Mouse (Mus musculus) intestine, postnatal 0 days (tissue): ENCODE measurements around the gene Scn4a. TPM values are rescaled to one million over a fixed set of nuclear protein-coding genes. Genes with fewer than 3 reads are reported as not detected.

ENCODE experiments used
- ATAC-seq: fragments of 200-750 bp; cut with Nextera tagmentation; 2 replicates; pipeline ENCODE4 v1.8.0; 2017; ENCODE audit warnings: mild to moderate bottlenecking, moderate TSS enrichment, moderate library complexity
- H3K27ac ChIP-seq: fragments of 300-500 bp; sonication (generic); 2 replicates; pipeline ENCODE4 v1.5.1; 2014; ENCODE audit warnings: mild to moderate bottlenecking, low read depth, low read length, moderate library complexity
- H3K27me3 ChIP-seq: fragments of 300-500 bp; sonication (generic); replicated peaks from 2 replicates; pipeline ENCODE4 v1.6.1; 2014; ENCODE audit warnings: low read length, mixed read lengths; ENCODE audit not compliant: control insufficient read depth, insufficient read depth
- H3K36me3 ChIP-seq: fragments of 300-500 bp; sonication (generic); 2 replicates; pipeline ENCODE4 v1.6.1; 2014; ENCODE audit warnings: mild to moderate bottlenecking, moderate library complexity; ENCODE audit not compliant: control insufficient read depth, insufficient read depth
- H3K4me1 ChIP-seq: fragments of 300-500 bp; sonication (generic); replicated peaks from 2 replicates; pipeline ENCODE4 v1.6.1; 2014; ENCODE audit warnings: antibody characterized with exemption, low read length, mixed read lengths; ENCODE audit not compliant: control insufficient read depth, insufficient read depth
- H3K4me2 ChIP-seq: fragments of 300-500 bp; sonication (generic); replicated peaks from 2 replicates; pipeline ENCODE4 v1.6.1; 2014; ENCODE audit warnings: low read depth, mild to moderate bottlenecking, moderate library complexity
- H3K4me3 ChIP-seq: fragments of 300-500 bp; sonication (generic); 2 replicates; pipeline ENCODE4 v1.5.1; 2014; ENCODE audit warnings: low read depth, low read length
- H3K9ac ChIP-seq: fragments of 300-500 bp; sonication (generic); 2 replicates; pipeline ENCODE4 v1.6.1; 2014; ENCODE audit warnings: mild to moderate bottlenecking, low read depth, low read length
- H3K9me3 ChIP-seq: fragments of 300-500 bp; sonication (generic); 2 replicates; pipeline ENCODE4 v1.6.1; 2016; ENCODE audit warnings: mixed run types; ENCODE audit not compliant: control insufficient read depth
- CTCF ChIP-seq: sonication (generic); IDR thresholded peaks from 2 replicates; pipeline ENCODE4 v1.5.1; 2016; ENCODE audit warnings: low read depth, mild to moderate bottlenecking, control low read depth, antibody characterized with exemption, moderate library complexity
- WGBS: fragments of 180-500 bp; shearing (Covaris S2); extraction: QIAGEN DNeasy Blood & Tissue Kit; methylation state at CpG from one replicate; pipeline ENCODE4 v1.1.7; 2014; 5-methylcytosine and 5-hydroxymethylcytosine counted together
- polyA plus RNA-seq: library from polyadenylated mRNA; unstranded; fragments of >200 nt; fragmentation: Nextera tagmentation; extraction: Ambion mirVana; gene quantifications from 2 replicates; pipeline ENCODE4 v1.2.1, GENCODE M21; 2015

Gene Scn4a
- polyA plus RNA-seq, 1 experiment from 2014 or later: 0.01 TPM

GRCm38 (mm10) chr11:106305348-106306064, 47.6 kb downstream of the Scn4a start:
- Histone ChIP-seq H3K9ac (no peak overlapping the region), H3K27ac (no peak overlapping the region), H3K4me2 (no peak overlapping the region), H3K27me3 (no peaks in the 10 kb centered on the region), H3K9me3 (no peaks in the 10 kb centered on the region), H3K4me1 (no peaks in the 10 kb centered on the region), H3K36me3 (no peaks in the 10 kb centered on the region), H3K4me3 (no peak overlapping the region)
- no peak for TF ChIP-seq CTCF
- 76% methylated on average over 10 of the region's 10 CpGs for WGBS
- ATAC-seq: no peak

- Histone ChIP-seq H3K4me3 (no peak overlapping the region), H3K27me3 (no peaks in the 10 kb centered on the region), H3K4me1 (no peaks in the 10 kb centered on the region), H3K27ac (no peak overlapping the region), H3K4me2 (no peak overlapping the region), H3K36me3 (no peaks in the 10 kb centered on the region), H3K9me3 (no peaks in the 10 kb centered on the region), H3K9ac (no peak overlapping the region)
- no peak for ATAC-seq
- 13% methylated on average over 2 of the region's 2 CpGs for WGBS
- peak; percentile 90 for TF ChIP-seq CTCF
These were observed 50.5 kb downstream of the Scn4a start for GRCm38 (mm10) chr11:106302634-106303033.

- no peak within 1 kb of the TSS for H3K9ac ChIP-seq
- H3K36me3 ChIP-seq: no peaks in the 10 kb centered on the region
- no peak within 1 kb of the TSS for H3K27ac ChIP-seq
- no peak within 1 kb of the TSS for H3K4me3 ChIP-seq
- WGBS: 80% methylated on average over 9 of the region's 9 CpGs
- H3K27me3 ChIP-seq: no peaks in the 10 kb centered on the region
- H3K4me1 ChIP-seq: no peaks in the 10 kb centered on the region
- no peaks in the 10 kb centered on the region for H3K9me3 ChIP-seq
- no peak within 1 kb of the TSS for H3K4me2 ChIP-seq
- no peak for ATAC-seq
- TF ChIP-seq CTCF: no peak
These were observed 51.3 kb downstream of the Scn4a start, which contains the start of gene Gh for GRCm38 (mm10) chr11:106301765-106302164. TSS of gene Gh (minus strand) at chr11:106301865.

GRCm38 (mm10) chr11:106291861-106292260, 61.2 kb downstream of the Scn4a start:
- Histone ChIP-seq H3K9me3 (no peaks in the 10 kb centered on the region), H3K36me3 (no peaks in the 10 kb centered on the region), H3K4me1 (no peaks in the 10 kb centered on the region), H3K27ac (no peak overlapping the region), H3K4me2 (no peak overlapping the region), H3K4me3 (no peak overlapping the region), H3K27me3 (no peaks in the 10 kb centered on the region), H3K9ac (no peak overlapping the region)
- WGBS: 85% methylated on average over 2 of the region's 2 CpGs
- no peak for TF ChIP-seq CTCF
- ATAC-seq: no peak

- WGBS: 88% methylated on average over 5 of the region's 5 CpGs
- no peak for ATAC-seq
- H3K9ac ChIP-seq: no peak overlapping the region
These were observed 62.7 kb downstream of the Scn4a start for GRCm38 (mm10) chr11:106290376-106290775.

GRCm38 (mm10) chr11:106289369-106289768, 63.7 kb downstream of the Scn4a start:
- Histone ChIP-seq H3K4me2 (no peak overlapping the region), H3K36me3 (no peaks in the 10 kb centered on the region), H3K9ac (no peak overlapping the region), H3K27me3 (no peaks in the 10 kb centered on the region), H3K4me3 (no peak overlapping the region), H3K4me1 (no peaks in the 10 kb centered on the region), H3K9me3 (no peaks in the 10 kb centered on the region), H3K27ac (no peak overlapping the region)
- peak; percentile 31; the same call in 1 of the 2 replicates for ATAC-seq
- peak; percentile 69 for TF ChIP-seq CTCF
- 32% methylated on average over 8 of the region's 8 CpGs for WGBS

More at GRCm38 (mm10) chr11:106290376-106290775, 62.7 kb downstream of the Scn4a start:
- Histone ChIP-seq H3K36me3 (no peaks in the 10 kb centered on the region), H3K9me3 (no peaks in the 10 kb centered on the region), H3K27ac (no peak overlapping the region), H3K27me3 (no peaks in the 10 kb centered on the region), H3K4me1 (no peaks in the 10 kb centered on the region), H3K4me3 (no peak overlapping the region), H3K4me2 (no peak overlapping the region)
- TF ChIP-seq CTCF: no peak
